Mouse (Mus musculus): ENCODE measurements around the gene Adamts14.

DNA sequence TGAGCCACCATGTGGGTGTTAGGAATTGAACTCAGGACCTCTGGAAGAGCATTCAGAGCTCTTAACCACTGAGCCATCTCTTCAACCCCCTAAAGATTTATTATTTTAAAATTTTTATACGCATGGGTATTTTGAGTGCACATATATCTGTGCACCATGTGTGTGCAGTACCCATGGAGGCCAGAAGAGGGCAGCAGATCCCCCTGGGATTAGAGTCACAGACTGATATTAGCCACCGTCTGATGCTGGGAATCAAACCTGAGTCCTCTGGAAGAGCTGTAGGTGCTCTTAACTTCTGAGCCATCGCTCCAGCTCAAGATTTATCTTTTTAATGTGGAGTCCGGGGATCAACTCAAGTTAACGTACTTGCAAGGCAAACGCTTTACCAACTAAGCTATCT lies 57.6 kb downstream of the Adamts14 start:
- TF ChIP-seq CTCF (IDR thresholded peaks at IDR 0.05; ENCODE audit: borderline replicate concordance, insufficient read depth, low read depth, low read length) (peak; percentile 18; the same call in 1 of the 2 replicates), POLR2A (IDR thresholded peaks at IDR 0.05; ENCODE audit: borderline replicate concordance, insufficient read depth, low read length) (no peak)

Data from cerebellum, adult 2 months (tissue).